Mouse (Mus musculus) kidney, embryonic 16.5 days (tissue): Measurements from ENCODE around the gene Msantd1. TPM values are rescaled to one million over a fixed set of nuclear protein-coding genes. Genes with fewer than 3 reads are reported as not detected.

Source experiments
- ATAC-seq: fragments of 200-750 bp; cut with Nextera tagmentation; 2 replicates; pipeline ENCODE4 v1.8.0; 2017; ENCODE audit warnings: moderate TSS enrichment; ENCODE audit not compliant: low FRiP score, low TSS enrichment
- H3K27ac ChIP-seq: fragments of 300-500 bp; sonication (generic); 2 replicates; pipeline ENCODE4 v1.5.1; 2014; ENCODE audit warnings: low read length
- H3K27me3 ChIP-seq: fragments of 300-500 bp; sonication (generic); 2 replicates; pipeline ENCODE4 v1.6.1; 2014; ENCODE audit warnings: low read length, control low read depth, mixed read lengths; ENCODE audit not compliant: insufficient read depth
- H3K36me3 ChIP-seq: fragments of 300-500 bp; sonication (generic); 2 replicates; pipeline ENCODE4 v1.6.1; 2014; ENCODE audit warnings: low read length, control low read depth, mixed read lengths; ENCODE audit not compliant: insufficient read depth
- H3K4me1 ChIP-seq: fragments of 300-500 bp; sonication (generic); 2 replicates; pipeline ENCODE4 v1.6.1; 2014; ENCODE audit warnings: low read length, control low read depth, mixed read lengths; ENCODE audit not compliant: insufficient read depth
- H3K4me2 ChIP-seq: fragments of 300-500 bp; sonication (generic); replicated peaks from 2 replicates; pipeline ENCODE4 v1.6.1; 2014; ENCODE audit warnings: low read depth, low read length
- H3K4me3 ChIP-seq: fragments of 300-500 bp; sonication (generic); 2 replicates; pipeline ENCODE4 v1.5.1; 2014; ENCODE audit warnings: mild to moderate bottlenecking, low read length
- H3K9ac ChIP-seq: fragments of 300-500 bp; sonication (generic); replicated peaks from 2 replicates; pipeline ENCODE4 v1.6.1; 2014; ENCODE audit warnings: low read length
- H3K9me3 ChIP-seq: fragments of 300-500 bp; sonication (generic); 2 replicates; pipeline ENCODE4 v1.6.1; 2016; ENCODE audit warnings: low read length, control low read depth
- WGBS: fragments of 180-500 bp; shearing (Covaris S2); extraction: QIAGEN DNeasy Blood & Tissue Kit; methylation state at CpG from one replicate; pipeline ENCODE4 v1.1.7; 2014; 5-methylcytosine and 5-hydroxymethylcytosine counted together
- polyA plus RNA-seq: library from polyadenylated mRNA; unstranded; fragments of >200 nt; fragmentation: Nextera tagmentation; extraction: Ambion mirVana; gene quantifications from 2 replicates; pipeline ENCODE4 v1.2.1, GENCODE M21; 2015

Msantd1 gene
- polyA plus RNA-seq, 1 experiment from 2014 or later: 0.27 TPM

GRCm38 (mm10) chr5:34922531-34922930 lies 14.7 kb downstream of the Msantd1 start:
- H3K4me2 ChIP-seq: no peak overlapping the region
- peak; percentile 23; the same call in 1 of the 2 replicates for ATAC-seq
- no peak overlapping the region for H3K9ac ChIP-seq
- H3K27me3 ChIP-seq: no peaks in the 10 kb centered on the region
- no peak overlapping the region for H3K4me3 ChIP-seq
- H3K4me1 ChIP-seq: no peaks in the 10 kb centered on the region
- no peaks in the 10 kb centered on the region for H3K9me3 ChIP-seq
- H3K36me3 ChIP-seq: peaks cover 6% of the 10 kb centered on the region; the same call in 1 of the 2 replicates
- WGBS: 48% methylated on average over 6 of the region's 6 CpGs
- H3K27ac ChIP-seq: no peak overlapping the region

DNA sequence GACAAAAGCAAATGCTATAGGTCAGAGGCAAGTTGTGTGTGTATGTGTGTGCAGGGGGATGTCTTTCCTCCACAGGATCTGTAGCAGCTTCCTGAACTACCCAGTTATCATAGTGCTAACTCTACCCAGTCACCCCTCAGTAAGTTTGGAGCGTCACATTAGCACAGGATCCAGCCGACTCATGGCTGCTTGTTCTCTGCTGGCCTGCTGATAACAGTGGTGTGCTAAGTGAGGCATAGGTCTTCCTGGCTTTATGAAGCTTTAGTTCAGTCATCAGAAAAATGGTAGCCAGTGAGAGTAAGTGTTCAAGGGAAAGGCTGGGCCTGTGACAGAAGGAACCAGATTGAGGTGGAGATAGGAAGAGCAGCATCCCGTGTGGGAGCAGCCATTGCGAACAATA lies 16.1 kb downstream of the Msantd1 start:
- Histone ChIP-seq H3K9me3 (no peaks in the 10 kb centered on the region), H3K36me3 (peaks cover 6% of the 10 kb centered on the region; the same call in 1 of the 2 replicates), H3K4me3 (no peak overlapping the region), H3K27me3 (no peaks in the 10 kb centered on the region), H3K4me1 (no peaks in the 10 kb centered on the region), H3K9ac (no peak overlapping the region), H3K27ac (no peak overlapping the region), H3K4me2 (no peak overlapping the region)
- WGBS: 89% methylated on average over 4 of the region's 4 CpGs
- no peak for ATAC-seq

DNA sequence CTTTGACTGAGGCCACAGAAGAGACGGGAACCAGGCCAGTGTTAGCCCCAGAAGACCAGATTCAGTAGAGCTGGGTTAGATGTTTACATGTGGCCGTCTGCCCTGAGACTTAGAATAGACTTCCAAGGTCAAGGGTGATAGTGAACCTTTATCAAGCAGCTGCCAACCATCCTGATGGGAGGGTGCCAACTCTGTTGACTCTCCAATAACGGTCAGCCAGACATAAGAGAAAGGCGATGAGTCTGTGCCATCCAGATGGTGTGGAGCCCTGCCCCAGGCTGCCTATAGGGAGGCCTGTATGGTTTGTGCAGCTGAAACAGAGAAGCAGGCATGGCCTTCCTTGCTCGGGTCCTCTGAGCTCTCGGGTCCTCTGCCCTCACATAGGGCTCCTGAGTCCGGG lies 16.7 kb downstream of the Msantd1 start:
- 83% methylated on average over 7 of the region's 7 CpGs for WGBS
- ATAC-seq: no peak
- Histone ChIP-seq H3K27ac (no peak overlapping the region), H3K4me1 (no peaks in the 10 kb centered on the region), H3K4me3 (no peak overlapping the region), H3K9me3 (no peaks in the 10 kb centered on the region), H3K4me2 (no peak overlapping the region), H3K27me3 (no peaks in the 10 kb centered on the region), H3K9ac (no peak overlapping the region), H3K36me3 (peaks cover 6% of the 10 kb centered on the region; the same call in 1 of the 2 replicates)

GRCm38 (mm10) chr5:34927648-34928047 lies 19.8 kb downstream of the Msantd1 start:
- Histone ChIP-seq H3K9me3 (no peaks in the 10 kb centered on the region), H3K9ac (no peak overlapping the region), H3K27ac (no peak overlapping the region), H3K4me1 (peaks cover 20% of the 10 kb centered on the region), H3K36me3 (peaks cover 6% of the 10 kb centered on the region; the same call in 1 of the 2 replicates), H3K4me2 (no peak overlapping the region), H3K4me3 (no peak overlapping the region), H3K27me3 (no peaks in the 10 kb centered on the region)
- no peak for ATAC-seq
- 79% methylated on average over 4 of the region's 4 CpGs for WGBS

DNA sequence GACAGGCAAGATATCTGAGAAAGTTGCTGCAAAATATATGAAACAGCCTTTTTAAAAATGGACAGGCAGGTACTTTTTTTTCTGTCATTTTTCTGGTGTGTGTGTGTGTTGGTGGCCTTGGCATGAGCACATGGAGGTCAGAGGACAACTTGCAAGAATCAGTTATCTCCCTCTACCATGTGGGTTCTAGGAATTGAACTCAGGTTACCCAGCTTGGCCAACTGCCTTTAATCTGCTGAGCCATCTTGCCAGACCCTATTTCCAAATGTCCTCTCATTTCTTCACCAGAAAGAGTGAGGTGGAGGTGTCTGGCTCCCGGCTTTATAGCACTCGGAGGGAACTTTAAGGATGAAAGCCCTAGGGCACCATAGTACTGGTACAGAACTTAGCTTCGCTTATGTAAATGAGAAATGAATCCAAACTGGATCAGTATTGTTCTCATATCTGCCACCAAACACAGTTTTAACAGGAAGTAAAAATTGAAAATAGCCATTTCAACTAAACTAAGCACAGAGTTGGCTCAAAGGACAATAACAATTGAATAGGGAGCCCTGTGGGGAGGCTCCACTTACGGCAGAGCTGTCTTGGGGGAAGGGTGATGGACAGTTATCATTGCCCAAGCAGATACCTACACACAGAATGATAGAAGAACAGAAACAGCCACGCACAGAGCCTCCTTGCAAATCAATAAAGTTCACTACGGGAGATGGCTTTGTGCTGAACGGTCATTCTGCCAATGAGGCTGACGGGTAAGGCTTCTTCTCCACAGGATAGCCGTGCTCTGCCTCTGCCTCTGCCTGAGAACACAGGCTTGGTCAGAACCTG lies 22.6 kb downstream of the Msantd1 start:
- peaks cover 20% of the 10 kb centered on the region for H3K4me1 ChIP-seq
- no peaks in the 10 kb centered on the region for H3K27me3 ChIP-seq
- WGBS: 85% methylated on average over 9 of the region's 9 CpGs
- no peaks in the 10 kb centered on the region for H3K9me3 ChIP-seq
- peak overlapping the region; percentile 5; the same call in 1 of the 2 replicates for H3K27ac ChIP-seq
- ATAC-seq: no peak; the same call in 1 of the 2 replicates
- no peak overlapping the region for H3K4me2 ChIP-seq
- H3K4me3 ChIP-seq: no peak overlapping the region
- H3K9ac ChIP-seq: no peak overlapping the region
- no peaks in the 10 kb centered on the region for H3K36me3 ChIP-seq

GRCm38 (mm10) chr5:34931091-34931490 lies 23.3 kb downstream of the Msantd1 start:
- Histone ChIP-seq H3K9ac (no peak overlapping the region), H3K27ac (peak overlapping the region; percentile 94), H3K27me3 (no peaks in the 10 kb centered on the region), H3K9me3 (no peaks in the 10 kb centered on the region), H3K36me3 (no peaks in the 10 kb centered on the region), H3K4me2 (no peak overlapping the region), H3K4me3 (no peak overlapping the region), H3K4me1 (peaks cover 20% of the 10 kb centered on the region)
- ATAC-seq: peak; percentile 56
- WGBS: 29% methylated on average over 2 of the region's 2 CpGs

- ATAC-seq: peak; percentile 62; the same call in 1 of the 2 replicates
- Histone ChIP-seq H3K27ac (peak overlapping the region; percentile 94), H3K4me1 (peaks cover 20% of the 10 kb centered on the region), H3K9ac (peak overlapping the region; percentile 40; the same call in 1 of the 2 replicates), H3K4me3 (no peak overlapping the region), H3K9me3 (no peaks in the 10 kb centered on the region), H3K4me2 (no peak overlapping the region), H3K36me3 (no peaks in the 10 kb centered on the region), H3K27me3 (no peaks in the 10 kb centered on the region)
- 28% methylated on average over 11 of the region's 11 CpGs for WGBS
Observed at GRCm38 (mm10) chr5:34931516-34932457, 24.0 kb downstream of the Msantd1 start.

- H3K9ac ChIP-seq: no peak overlapping the region
- no peaks in the 10 kb centered on the region for H3K27me3 ChIP-seq
- peaks cover 20% of the 10 kb centered on the region for H3K4me1 ChIP-seq
- no peaks in the 10 kb centered on the region for H3K36me3 ChIP-seq
- H3K27ac ChIP-seq: peak overlapping the region; percentile 94
- 32% methylated on average over 4 of the region's 4 CpGs for whole genome bisulfite sequencing
- no peak overlapping the region for H3K4me2 ChIP-seq
- no peaks in the 10 kb centered on the region for H3K9me3 ChIP-seq
- ATAC-seq: peak; percentile 27; the same call in 1 of the 2 replicates
- no peak overlapping the region for H3K4me3 ChIP-seq
Observed at GRCm38 (mm10) chr5:34932458-34932806, 24.6 kb downstream of the Msantd1 start.

GRCm38 (mm10) chr5:34933461-34933860 lies 25.6 kb downstream of the Msantd1 start:
- Histone ChIP-seq H3K27ac (no peak overlapping the region), H3K4me2 (no peak overlapping the region), H3K4me1 (peaks cover 20% of the 10 kb centered on the region), H3K4me3 (no peak overlapping the region), H3K9me3 (no peaks in the 10 kb centered on the region), H3K9ac (no peak overlapping the region), H3K36me3 (no peaks in the 10 kb centered on the region), H3K27me3 (no peaks in the 10 kb centered on the region)
- 94% methylated on average over 1 of the region's 1 CpGs for WGBS
- ATAC-seq: no peak
